ENCODE assay signal across 14 mouse cellular contexts in the genomic region with DNA sequence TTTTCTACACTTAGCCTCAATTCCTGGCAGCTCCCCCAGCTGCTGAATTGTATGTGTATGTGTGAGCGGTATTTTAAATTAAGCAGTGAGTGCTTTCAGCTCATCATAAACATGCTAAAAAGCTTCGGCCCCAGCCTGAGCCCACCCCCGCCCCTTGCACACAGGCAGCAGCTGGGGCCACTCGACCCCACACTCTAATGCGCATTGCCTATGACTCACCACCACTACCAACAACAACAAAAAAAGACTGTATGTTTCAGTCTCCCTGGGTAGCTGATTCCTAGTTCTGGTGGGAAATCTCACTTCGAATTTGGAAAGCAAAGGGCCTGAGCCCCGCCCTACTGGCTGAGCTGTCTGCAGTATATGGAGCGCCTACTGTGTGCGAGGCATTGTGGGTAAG. TPM values are rescaled to one million over a fixed set of nuclear protein-coding genes. Genes with fewer than 3 reads are reported as not detected.
DNase-seq lines count a peak whose midpoint lies in the region; ATAC-seq lines count a peak whose summit lies in the region.
"Had no signal": no experiment of that assay in that cellular context is flagged by ENCODE, and none has a peak within 500 bp of the region (broad histone marks: within the 10 kb centered on the region; RNA-seq: fewer than 3 reads in every experiment).

No protein-coding gene starts in this region.

- peaks cover 18% of the 10 kb centered on the region; the same call in 1 of the 2 replicates for H3K4me1 ChIP-seq in forebrain, embryonic 13.5 days
- H3K4me1 ChIP-seq in forebrain, embryonic 11.5 days (replicated peaks; ENCODE audit: control insufficient read depth, insufficient read depth, low read length), result no peaks in the 10 kb centered on the region
- 0 out of 2 replicates have a peak, but pooled peaks cover 3% of the 10 kb centered on the region for H3K4me1 ChIP-seq in lung, embryonic 16.5 days (replicated peaks; ENCODE audit: control insufficient read depth, insufficient read depth, low read length)
- H3K4me1 ChIP-seq in forebrain, embryonic 15.5 days, result peaks cover 17% of the 10 kb centered on the region
- peaks cover 24% of the 10 kb centered on the region for H3K4me1 ChIP-seq in limb, embryonic 15.5 days
- H3K4me1 ChIP-seq: hindbrain, embryonic 10.5 days; liver, embryonic 15.5 days had no signal

- no peaks in the 10 kb centered on the region for H3K9me3 ChIP-seq in forebrain, embryonic 13.5 days (replicated peaks)
- no peaks in the 10 kb centered on the region for H3K9me3 ChIP-seq in forebrain, embryonic 11.5 days (ENCODE audit: control insufficient read depth, low read length)
- no peaks in the 10 kb centered on the region for H3K9me3 ChIP-seq in lung, embryonic 16.5 days (ENCODE audit: control insufficient read depth, low read length)
- no peaks in the 10 kb centered on the region for H3K9me3 ChIP-seq in forebrain, embryonic 15.5 days
- H3K9me3 ChIP-seq in limb, embryonic 15.5 days, result no peaks in the 10 kb centered on the region
- H3K9me3 ChIP-seq: heart, embryonic 15.5 days; hindbrain, embryonic 10.5 days; liver, embryonic 15.5 days had no signal

- no peaks in the 10 kb centered on the region for H3K27me3 ChIP-seq in forebrain, embryonic 13.5 days
- peaks cover 4% of the 10 kb centered on the region; the same call in 1 of the 2 replicates for H3K27me3 ChIP-seq in forebrain, embryonic 11.5 days (ENCODE audit: control insufficient read depth, insufficient read depth, low read length)
- H3K27me3 ChIP-seq in lung, embryonic 16.5 days (ENCODE audit: control insufficient read depth, insufficient read depth, low read depth, low read length), result no peaks in the 10 kb centered on the region
- no peaks in the 10 kb centered on the region for H3K27me3 ChIP-seq in forebrain, embryonic 15.5 days
- H3K27me3 ChIP-seq in limb, embryonic 15.5 days, result 0 out of 2 replicates have a peak, but pooled peaks cover 6% of the 10 kb centered on the region

- ATAC-seq in forebrain, embryonic 13.5 days, result peak; percentile 62
- ATAC-seq in forebrain, embryonic 11.5 days (replicated peaks; ENCODE audit: low FRiP score), result no peak
- peak; percentile 76 for ATAC-seq in lung, embryonic 16.5 days (ENCODE audit: low read depth)
- peak; percentile 35; the same call in 1 of the 2 replicates for ATAC-seq in forebrain, embryonic 15.5 days (replicated peaks)
- ATAC-seq in limb, embryonic 15.5 days (ENCODE audit: insufficient number of reproducible peaks, low FRiP score, low TSS enrichment, low read depth), result no peak

- DNase-seq in forebrain, embryonic 11.5 days (ENCODE audit: low spot score), result no peak
- no peak for DNase-seq in lung, postnatal 25 days (ENCODE audit: low spot score)
- DNase-seq in natural killer cell, adult 2 months (ENCODE audit: low spot score in 2 of 2), result no peak
- DNase-seq in right cerebral cortex, postnatal 4 days, result no peak
- DNase-seq: cerebellum, adult 11 months; kidney, adult 8-10 months; left cerebral cortex, postnatal 4 days had no signal

- no peak overlapping the region for H3K9ac ChIP-seq in forebrain, embryonic 13.5 days
- no peak overlapping the region for H3K9ac ChIP-seq in forebrain, embryonic 11.5 days (ENCODE audit: low read length)
- no peak overlapping the region for H3K9ac ChIP-seq in lung, embryonic 16.5 days (ENCODE audit: low read length)
- H3K9ac ChIP-seq in forebrain, embryonic 15.5 days (replicated peaks), result no peak overlapping the region
- H3K9ac ChIP-seq in limb, embryonic 15.5 days, result no peak overlapping the region
- H3K9ac ChIP-seq: heart, embryonic 15.5 days; liver, embryonic 15.5 days had no signal

- no peak overlapping the region; the same call in 1 of the 2 replicates for H3K27ac ChIP-seq in forebrain, embryonic 13.5 days
- H3K27ac ChIP-seq in forebrain, embryonic 11.5 days (ENCODE audit: low read depth, low read length), result no peak overlapping the region
- peak overlapping the region; percentile 75 for H3K27ac ChIP-seq in lung, embryonic 16.5 days (ENCODE audit: low read length)
- H3K27ac ChIP-seq in forebrain, embryonic 15.5 days (replicated peaks), result peak overlapping the region; percentile 31; the same call in 1 of the 2 replicates
- peak overlapping the region; percentile 33; the same call in 1 of the 2 replicates for H3K27ac ChIP-seq in limb, embryonic 15.5 days
- H3K27ac ChIP-seq: heart, embryonic 15.5 days; hindbrain, embryonic 10.5 days; liver, embryonic 15.5 days had no signal

- no peak overlapping the region for H3K4me2 ChIP-seq in forebrain, embryonic 13.5 days
- no peak overlapping the region for H3K4me2 ChIP-seq in forebrain, embryonic 11.5 days (ENCODE audit: low read depth, low read length, severe bottlenecking)
- H3K4me2 ChIP-seq in lung, embryonic 16.5 days (ENCODE audit: low read depth, low read length), result no peak overlapping the region
- no peak overlapping the region for H3K4me2 ChIP-seq in forebrain, embryonic 15.5 days (replicated peaks)
- no peak overlapping the region for H3K4me2 ChIP-seq in limb, embryonic 15.5 days
- H3K4me2 ChIP-seq: heart, embryonic 15.5 days; liver, embryonic 15.5 days had no signal

- 66% methylated on average over 9 of the region's 9 CpGs for WGBS in forebrain, embryonic 13.5 days
- 83% methylated on average over 9 of the region's 9 CpGs for WGBS in forebrain, embryonic 11.5 days
- 49% methylated on average over 9 of the region's 9 CpGs for WGBS in lung, embryonic 16.5 days
- 57% methylated on average over 9 of the region's 9 CpGs for WGBS in forebrain, embryonic 15.5 days
- WGBS in limb, embryonic 15.5 days, result 60% methylated on average over 9 of the region's 9 CpGs

- H3K36me3 ChIP-seq in forebrain, embryonic 13.5 days (ENCODE audit: poor library complexity, severe bottlenecking), result no peaks in the 10 kb centered on the region
- H3K36me3 ChIP-seq in forebrain, embryonic 11.5 days (ENCODE audit: control insufficient read depth, insufficient read depth, low read length), result no peaks in the 10 kb centered on the region
- H3K36me3 ChIP-seq in lung, embryonic 16.5 days (ENCODE audit: control insufficient read depth, insufficient read depth, low read length), result no peaks in the 10 kb centered on the region
- no peaks in the 10 kb centered on the region for H3K36me3 ChIP-seq in forebrain, embryonic 15.5 days
- H3K36me3 ChIP-seq in limb, embryonic 15.5 days, result no peaks in the 10 kb centered on the region
- H3K36me3 ChIP-seq: heart, embryonic 15.5 days; hindbrain, embryonic 10.5 days; liver, embryonic 15.5 days had no signal

- no peak overlapping the region for H3K4me3 ChIP-seq in forebrain, embryonic 13.5 days
- no peak overlapping the region for H3K4me3 ChIP-seq in forebrain, embryonic 11.5 days (ENCODE audit: low read depth, low read length)
- no peak overlapping the region for H3K4me3 ChIP-seq in lung, embryonic 16.5 days (ENCODE audit: low read length)
- no peak overlapping the region for H3K4me3 ChIP-seq in forebrain, embryonic 15.5 days
- H3K4me3 ChIP-seq in limb, embryonic 15.5 days, result no peak overlapping the region
- H3K4me3 ChIP-seq: heart, embryonic 15.5 days; hindbrain, embryonic 10.5 days; liver, embryonic 15.5 days had no signal

RNA-seq across cellular contexts. Expression of a gene that starts 35.1 kb away (rescaled TPM):
- polyA plus RNA-seq in forebrain, embryonic 13.5 days (2015; fragmentation: Nextera tagmentation; extraction: Ambion mirVana), result 0.16 and 0.27 TPM in 2 replicates
- polyA plus RNA-seq in forebrain, embryonic 11.5 days (2014; fragmentation: Nextera tagmentation; extraction: Ambion mirVana), result 0.09 and 0.16 TPM in 2 replicates
- polyA plus RNA-seq in lung, embryonic 16.5 days (2015; fragmentation: Nextera tagmentation; extraction: Ambion mirVana), result 0.21 and 0.34 TPM in 2 replicates
- polyA plus RNA-seq in forebrain, embryonic 15.5 days (2015; fragmentation: Nextera tagmentation; extraction: Ambion mirVana), result 0.43 and 0.55 TPM in 2 replicates
- 1.3 TPM in 2 replicates for polyA plus RNA-seq in limb, embryonic 15.5 days (2015; fragmentation: Nextera tagmentation; extraction: Ambion mirVana)

Comparison
In these comparisons a context has a peak if more than half of its experiments do, and no peak if none do; other contexts are left out.
1. ATAC-seq: peak in forebrain, embryonic 13.5 days (single experiment), lung, embryonic 16.5 days (single experiment) and forebrain, embryonic 15.5 days (single experiment); none in forebrain, embryonic 11.5 days (single experiment) and limb, embryonic 15.5 days (single experiment).
2. H3K27ac ChIP-seq: peak in lung, embryonic 16.5 days (single experiment), forebrain, embryonic 15.5 days (single experiment) and limb, embryonic 15.5 days (single experiment); none in forebrain, embryonic 13.5 days (single experiment) and forebrain, embryonic 11.5 days (single experiment).